Mouse (Mus musculus) intestine, embryonic 14.5 days (tissue): ENCODE data around the gene Ilk. TPM values are rescaled to one million over a fixed set of nuclear protein-coding genes. Genes with fewer than 3 reads are reported as not detected.
A peak's percentile ranks its signal among the peaks of the same experiment; 100 is the strongest.

Experiments
- ATAC-seq: fragments of 200-750 bp; cut with Nextera tagmentation; replicated peaks from 2 replicates; pipeline ENCODE4 v1.8.0; 2017; ENCODE audit warnings: low read depth, moderate number of reproducible peaks, moderate TSS enrichment, moderate library complexity; ENCODE audit not compliant: low FRiP score, low TSS enrichment
- DNase-seq: peaks from one replicate; pipeline ENCODE4 v3.0.0-alpha.2; 2018; ENCODE audit warnings: low spot score
- H3K27ac ChIP-seq: fragments of 300-500 bp; sonication (generic); 2 replicates; pipeline ENCODE4 v1.5.1; 2014; ENCODE audit warnings: low read depth, mild to moderate bottlenecking, control low read depth
- H3K27me3 ChIP-seq: fragments of 300-500 bp; sonication (generic); replicated peaks from 2 replicates; pipeline ENCODE4 v1.6.1; 2014; ENCODE audit warnings: low read length, control low read depth; ENCODE audit not compliant: control insufficient read depth, insufficient read depth
- H3K36me3 ChIP-seq: fragments of 300-500 bp; sonication (generic); 2 replicates; pipeline ENCODE4 v1.6.1; 2014; ENCODE audit warnings: low read length, control low read depth; ENCODE audit not compliant: control insufficient read depth, insufficient read depth
- H3K4me1 ChIP-seq: fragments of 300-500 bp; sonication (generic); replicated peaks from 2 replicates; pipeline ENCODE4 v1.6.1; 2014; ENCODE audit warnings: low read length, control low read depth, mixed read lengths; ENCODE audit not compliant: control insufficient read depth, insufficient read depth
- H3K4me2 ChIP-seq: fragments of 300-500 bp; sonication (generic); 2 replicates; pipeline ENCODE4 v1.6.1; 2014; ENCODE audit warnings: low read length
- H3K4me3 ChIP-seq: fragments of 300-500 bp; sonication (generic); 2 replicates; pipeline ENCODE4 v1.5.1; 2014; ENCODE audit warnings: low read depth, low read length, control low read depth, mixed read lengths
- H3K9ac ChIP-seq: fragments of 300-500 bp; sonication (generic); 2 replicates; pipeline ENCODE4 v1.6.1; 2014; ENCODE audit warnings: mild to moderate bottlenecking, low read length
- H3K9me3 ChIP-seq: fragments of 300-500 bp; sonication (generic); 2 replicates; pipeline ENCODE4 v1.6.1; 2016; ENCODE audit warnings: low read length, control low read depth; ENCODE audit not compliant: control insufficient read depth
- WGBS: fragments of 180-500 bp; shearing (Covaris S2); extraction: QIAGEN DNeasy Blood & Tissue Kit; methylation state at CpG from one replicate; pipeline ENCODE4 v1.1.7; 2014; 5-methylcytosine and 5-hydroxymethylcytosine counted together
- polyA plus RNA-seq: library from polyadenylated mRNA; unstranded; fragments of >200 nt; fragmentation: Nextera tagmentation; extraction: Ambion mirVana; gene quantifications from 2 replicates; pipeline ENCODE4 v1.2.1, GENCODE M21; 2014

Gene Ilk
- polyA plus RNA-seq, 1 experiment from 2014 or later, result 353 TPM

GRCm38 (mm10) chr7:105751491-105752433, 15.4 kb downstream of the Ilk start, which contains the start of gene Tpp1:
Tpp1 (minus strand) TSS chr7:105752235.
- Histone ChIP-seq H3K4me1 (peaks cover 5% of the 10 kb centered on the region; the same call in 1 of the 2 replicates), H3K9me3 (no peaks in the 10 kb centered on the region), H3K27me3 (no peaks in the 10 kb centered on the region), H3K4me2 (peak within 1 kb of the TSS; percentile 79), H3K4me3 (peak within 1 kb of the TSS; percentile 65), H3K9ac (peak within 1 kb of the TSS; percentile 66), H3K36me3 (peaks cover 56% of the 10 kb centered on the region), H3K27ac (peak within 1 kb of the TSS; percentile 23; the same call in 1 of the 2 replicates)
- ATAC-seq (peak; percentile 90), DNase-seq (peak; percentile 94)
- 18% methylated on average over 20 of the region's 20 CpGs for WGBS

GRCm38 (mm10) chr7:105752716-105753115, 16.3 kb downstream of the Ilk start:
- Histone ChIP-seq H3K27ac (no peak overlapping the region), H3K4me3 (no peak overlapping the region), H3K9ac (no peak overlapping the region), H3K4me2 (no peak overlapping the region), H3K36me3 (peaks cover 61% of the 10 kb centered on the region), H3K27me3 (no peaks in the 10 kb centered on the region), H3K4me1 (peaks cover 5% of the 10 kb centered on the region; the same call in 1 of the 2 replicates), H3K9me3 (no peaks in the 10 kb centered on the region)
- ATAC-seq, result no peak; the same call in 1 of the 2 replicates
- DNase-seq, result no peak
- WGBS, result 96% methylated on average over 2 of the region's 2 CpGs

GRCm38 (mm10) chr7:105753281-105753680, 16.9 kb downstream of the Ilk start:
- 89% methylated on average over 10 of the region's 10 CpGs for WGBS
- H3K4me1 ChIP-seq, result peaks cover 5% of the 10 kb centered on the region; the same call in 1 of the 2 replicates
- H3K36me3 ChIP-seq, result peaks cover 61% of the 10 kb centered on the region
- no peak for ATAC-seq
- H3K9me3 ChIP-seq, result no peaks in the 10 kb centered on the region
- no peak overlapping the region for H3K9ac ChIP-seq
- H3K27me3 ChIP-seq, result no peaks in the 10 kb centered on the region
- H3K4me2 ChIP-seq, result no peak overlapping the region
- DNase-seq, result no peak
- no peak overlapping the region for H3K27ac ChIP-seq
- no peak overlapping the region for H3K4me3 ChIP-seq

- WGBS, result 38% methylated on average over 51 of the region's 51 CpGs
- Histone ChIP-seq H3K27me3 (0 out of 2 replicates have a peak, but pooled peaks cover 2% of the 10 kb centered on the region), H3K4me3 (0 out of 2 replicates have a peak overlapping the region, but pooled peaks have one; percentile 6)
Observed at GRCm38 (mm10) chr7:105761813-105762484, 25.6 kb downstream of the Ilk start.

GRCm38 (mm10) chr7:105762517-105763270, 26.3 kb downstream of the Ilk start:
- peaks cover 5% of the 10 kb centered on the region; the same call in 1 of the 2 replicates for H3K4me1 ChIP-seq
- peaks cover 90% of the 10 kb centered on the region for H3K36me3 ChIP-seq
- H3K9ac ChIP-seq, result no peak overlapping the region
- peak; percentile 64 for DNase-seq
- peak overlapping the region; percentile 40 for H3K4me2 ChIP-seq
- H3K9me3 ChIP-seq, result no peaks in the 10 kb centered on the region
- WGBS, result 52% methylated on average over 55 of the region's 55 CpGs
- ATAC-seq, result 0 out of 2 replicates have a peak, but pooled peaks have one; percentile 45
- 0 out of 2 replicates have a peak, but pooled peaks cover 2% of the 10 kb centered on the region for H3K27me3 ChIP-seq
- 0 out of 2 replicates have a peak overlapping the region, but pooled peaks have one; percentile 6 for H3K4me3 ChIP-seq
- no peak overlapping the region for H3K27ac ChIP-seq

More at GRCm38 (mm10) chr7:105761813-105762484, 25.6 kb downstream of the Ilk start:
- no peaks in the 10 kb centered on the region for H3K4me1 ChIP-seq
- ATAC-seq (peak; percentile 28; the same call in 1 of the 2 replicates), DNase-seq (no peak)
- H3K9me3 ChIP-seq, result no peaks in the 10 kb centered on the region
- peaks cover 93% of the 10 kb centered on the region for H3K36me3 ChIP-seq
- no peak overlapping the region for H3K9ac ChIP-seq
- no peak overlapping the region for H3K27ac ChIP-seq
- peak overlapping the region; percentile 40 for H3K4me2 ChIP-seq

- no peak for DNase-seq
- no peaks in the 10 kb centered on the region for H3K9me3 ChIP-seq
- no peak for ATAC-seq
- no peak overlapping the region for H3K27ac ChIP-seq
- no peak overlapping the region for H3K4me2 ChIP-seq
- H3K27me3 ChIP-seq, result 0 out of 2 replicates have a peak, but pooled peaks cover 2% of the 10 kb centered on the region
- no peak overlapping the region for H3K4me3 ChIP-seq
- H3K4me1 ChIP-seq, result peaks cover 18% of the 10 kb centered on the region; the same call in 1 of the 2 replicates
- no peak overlapping the region for H3K9ac ChIP-seq
- 95% methylated on average over 11 of the region's 11 CpGs for WGBS
- H3K36me3 ChIP-seq, result peaks cover 75% of the 10 kb centered on the region
Observed at GRCm38 (mm10) chr7:105764331-105764730, 27.9 kb downstream of the Ilk start.

GRCm38 (mm10) chr7:105767729-105768165, 31.4 kb downstream of the Ilk start:
- Histone ChIP-seq H3K4me2 (no peak overlapping the region), H3K36me3 (peaks cover 80% of the 10 kb centered on the region), H3K4me3 (no peak overlapping the region), H3K27ac (0 out of 2 replicates have a peak overlapping the region, but pooled peaks have one; percentile 33), H3K9ac (no peak overlapping the region), H3K27me3 (0 out of 2 replicates have a peak, but pooled peaks cover 2% of the 10 kb centered on the region), H3K4me1 (peaks cover 18% of the 10 kb centered on the region; the same call in 1 of the 2 replicates), H3K9me3 (no peaks in the 10 kb centered on the region)
- ATAC-seq (no peak), DNase-seq (no peak)
- WGBS, result 16% methylated on average over 6 of the region's 6 CpGs
